Mouse (Mus musculus): Measurements from ENCODE around the gene Zbtb32. TPM values are rescaled to one million over a fixed set of nuclear protein-coding genes. Genes with fewer than 3 reads are reported as not detected.

Gene Zbtb32
- polyA plus RNA-seq (2012; rRNA removed) (0.51 and 0.55 TPM in 2 replicates), polyA plus RNA-seq (2014; fragmentation: Nextera tagmentation; extraction: Ambion mirVana) (0.62 and 0.67 TPM in 2 replicates)

- WGBS = 88% methylated on average over 12 of the region's 12 CpGs
- Histone ChIP-seq H3K4me2 (replicated peaks; ENCODE audit: low read depth, low read length, severe bottlenecking) (no peak within 1 kb of the TSS), H3K36me3 (ENCODE audit: control insufficient read depth, insufficient read depth, low read length) (no peaks in the 10 kb centered on the region), H3K9ac (ENCODE audit: low read depth, low read length, severe bottlenecking) (no peak within 1 kb of the TSS), H3K4me1 (ENCODE audit: control insufficient read depth, insufficient read depth, low read length) (no peaks in the 10 kb centered on the region), H3K27me3 (ENCODE audit: control insufficient read depth, insufficient read depth, low read length) (no peaks in the 10 kb centered on the region), H3K9me3 (ENCODE audit: control insufficient read depth, low read length) (no peaks in the 10 kb centered on the region), H3K4me3 (replicated peaks; ENCODE audit: low read length) (no peak within 1 kb of the TSS), H3K27ac (replicated peaks; ENCODE audit: low read depth, low read length) (no peak within 1 kb of the TSS)
- no peak for TF ChIP-seq POLR2A (IDR thresholded peaks at IDR 0.05; ENCODE audit: borderline replicate concordance, extremely low read depth, insufficient read depth, insufficient read length)
- DNase-seq (ENCODE audit: low spot score) = no peak
- ATAC-seq (ENCODE audit: low FRiP score, low read depth) = no peak
Observed at GRCm38 (mm10) chr7:30598786-30599185, at the start of gene Zbtb32. Gene Zbtb32 (minus strand): TSS chr7:30598909.

GRCm38 (mm10) chr7:30639083-30639482, 40.4 kb upstream of the Zbtb32 start:
- Histone ChIP-seq H3K9ac (ENCODE audit: low read depth, low read length, severe bottlenecking) (no peak overlapping the region), H3K4me3 (replicated peaks; ENCODE audit: low read length) (no peak overlapping the region), H3K27me3 (ENCODE audit: control insufficient read depth, insufficient read depth, low read length) (peaks cover 25% of the 10 kb centered on the region), H3K4me1 (ENCODE audit: control insufficient read depth, insufficient read depth, low read length) (no peaks in the 10 kb centered on the region), H3K4me2 (replicated peaks; ENCODE audit: low read depth, low read length, severe bottlenecking) (no peak overlapping the region), H3K27ac (replicated peaks; ENCODE audit: low read depth, low read length) (no peak overlapping the region), H3K9me3 (ENCODE audit: control insufficient read depth, low read length) (no peaks in the 10 kb centered on the region), H3K36me3 (ENCODE audit: control insufficient read depth, insufficient read depth, low read length) (peaks cover 40% of the 10 kb centered on the region)
- TF ChIP-seq POLR2A (IDR thresholded peaks at IDR 0.05; ENCODE audit: borderline replicate concordance, extremely low read depth, insufficient read depth, insufficient read length) = no peak
- ATAC-seq (ENCODE audit: low FRiP score, low read depth) (no peak), DNase-seq (ENCODE audit: low spot score) (no peak)
- 17% methylated on average over 4 of the region's 4 CpGs for WGBS

DNA sequence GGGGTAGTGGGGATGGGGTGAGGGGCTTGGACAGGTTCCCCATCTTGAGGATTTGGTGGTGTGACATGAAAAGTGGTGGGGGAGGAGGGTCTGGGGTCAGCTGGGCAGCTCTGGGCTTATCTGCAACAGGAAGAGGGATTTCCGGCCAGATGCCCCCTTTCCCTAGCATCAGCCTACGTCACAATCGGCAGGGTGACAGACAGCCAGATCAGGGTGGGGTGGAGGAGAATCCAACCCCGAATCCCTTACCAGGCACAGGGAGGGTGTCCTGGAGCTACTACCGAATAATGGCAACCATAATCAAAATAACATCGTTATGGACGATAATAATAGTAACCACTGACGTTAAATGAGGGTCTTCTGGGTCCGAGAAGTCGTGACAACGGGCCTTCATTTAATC, 37.7 kb upstream of the Zbtb32 start:
- Histone ChIP-seq H3K27me3 (ENCODE audit: control insufficient read depth, insufficient read depth, low read length) (peaks cover 43% of the 10 kb centered on the region), H3K9me3 (ENCODE audit: control insufficient read depth, low read length) (no peaks in the 10 kb centered on the region), H3K36me3 (ENCODE audit: control insufficient read depth, insufficient read depth, low read length) (peaks cover 13% of the 10 kb centered on the region), H3K4me1 (ENCODE audit: control insufficient read depth, insufficient read depth, low read length) (peaks cover 6% of the 10 kb centered on the region; the same call in 1 of the 2 replicates), H3K4me3 (replicated peaks; ENCODE audit: low read length) (no peak overlapping the region), H3K27ac (replicated peaks; ENCODE audit: low read depth, low read length) (no peak overlapping the region), H3K9ac (ENCODE audit: low read depth, low read length, severe bottlenecking) (no peak overlapping the region), H3K4me2 (replicated peaks; ENCODE audit: low read depth, low read length, severe bottlenecking) (no peak overlapping the region)
- no peak for ATAC-seq (ENCODE audit: low FRiP score, low read depth)
- no peak for TF ChIP-seq POLR2A (IDR thresholded peaks at IDR 0.05; ENCODE audit: borderline replicate concordance, extremely low read depth, insufficient read depth, insufficient read length)
- WGBS = 21% methylated on average over 11 of the region's 11 CpGs
- no peak for DNase-seq (ENCODE audit: low spot score)

GRCm38 (mm10) chr7:30635752-30636151, 37.0 kb upstream of the Zbtb32 start, which contains the start of gene Etv2:
Gene Etv2 (minus strand): TSS chr7:30635852.
- Histone ChIP-seq H3K27me3 (ENCODE audit: control insufficient read depth, insufficient read depth, low read length) (peaks cover 43% of the 10 kb centered on the region), H3K36me3 (ENCODE audit: control insufficient read depth, insufficient read depth, low read length) (peaks cover 8% of the 10 kb centered on the region; the same call in 1 of the 2 replicates), H3K9me3 (ENCODE audit: control insufficient read depth, low read length) (no peaks in the 10 kb centered on the region), H3K27ac (replicated peaks; ENCODE audit: low read depth, low read length) (no peak within 1 kb of the TSS), H3K9ac (ENCODE audit: low read depth, low read length, severe bottlenecking) (peak within 1 kb of the TSS; percentile 28; the same call in 1 of the 2 replicates), H3K4me3 (replicated peaks; ENCODE audit: low read length) (peak within 1 kb of the TSS; percentile 23), H3K4me2 (replicated peaks; ENCODE audit: low read depth, low read length, severe bottlenecking) (peak within 1 kb of the TSS; percentile 30; the same call in 1 of the 2 replicates), H3K4me1 (ENCODE audit: control insufficient read depth, insufficient read depth, low read length) (peaks cover 6% of the 10 kb centered on the region; the same call in 1 of the 2 replicates)
- WGBS = 9% methylated on average over 5 of the region's 5 CpGs
- DNase-seq (ENCODE audit: low spot score) (no peak), ATAC-seq (ENCODE audit: low FRiP score, low read depth) (no peak)
- TF ChIP-seq POLR2A (IDR thresholded peaks at IDR 0.05; ENCODE audit: borderline replicate concordance, extremely low read depth, insufficient read depth, insufficient read length) = no peak

- no peaks in the 10 kb centered on the region for H3K36me3 ChIP-seq (ENCODE audit: control insufficient read depth, insufficient read depth, low read length)
- H3K4me2 ChIP-seq (replicated peaks; ENCODE audit: low read depth, low read length, severe bottlenecking) = peak overlapping the region; percentile 30; the same call in 1 of the 2 replicates
- no peaks in the 10 kb centered on the region for H3K9me3 ChIP-seq (ENCODE audit: control insufficient read depth, low read length)
- peak overlapping the region; percentile 28; the same call in 1 of the 2 replicates for H3K9ac ChIP-seq (ENCODE audit: low read depth, low read length, severe bottlenecking)
- ATAC-seq (ENCODE audit: low FRiP score, low read depth) (peak; percentile 56), DNase-seq (ENCODE audit: low spot score) (peak; percentile 25)
- TF ChIP-seq POLR2A (IDR thresholded peaks at IDR 0.05; ENCODE audit: borderline replicate concordance, extremely low read depth, insufficient read depth, insufficient read length) = no peak
- H3K4me1 ChIP-seq (ENCODE audit: control insufficient read depth, insufficient read depth, low read length) = peaks cover 6% of the 10 kb centered on the region; the same call in 1 of the 2 replicates
- peaks cover 43% of the 10 kb centered on the region for H3K27me3 ChIP-seq (ENCODE audit: control insufficient read depth, insufficient read depth, low read length)
- 2% methylated on average over 20 of the region's 20 CpGs for WGBS
- peak overlapping the region; percentile 23 for H3K4me3 ChIP-seq (replicated peaks; ENCODE audit: low read length)
- no peak overlapping the region for H3K27ac ChIP-seq (replicated peaks; ENCODE audit: low read depth, low read length)
Observed at GRCm38 (mm10) chr7:30634621-30635020, 35.9 kb upstream of the Zbtb32 start.

Data from limb, embryonic 14.5 days (tissue).